9 mouse cellular contexts compared by ENCODE assay signal in genomic region chr17:45695227-45696120, GRCm38 (mm10). TPM values are rescaled to one million over a fixed set of nuclear protein-coding genes. Genes with fewer than 3 reads are reported as not detected.
DNase-seq lines count a peak whose midpoint lies in the region; ATAC-seq and TF ChIP-seq lines count a peak whose summit lies in the region.
"Had no signal": no experiment of that assay in that cellular context is flagged by ENCODE, and none has a peak within 500 bp of the region (broad histone marks: within the 10 kb centered on the region; RNA-seq: fewer than 3 reads in every experiment).

No protein-coding gene starts in this region.

- TF ChIP-seq POLR2A in embryonic fibroblast, embryonic 13.5 days (IDR thresholded peaks at IDR 0.05; ENCODE audit: low read depth, low read length), result no peak

- H3K79me2 ChIP-seq in C2C12 (ENCODE audit: control insufficient read depth, insufficient read depth), result peaks cover 61% of the 10 kb centered on the region

- H3K27ac ChIP-seq in gastrocnemius, adult 2 months, result peak overlapping the region; percentile 90
- peak overlapping the region; percentile 72 for H3K27ac ChIP-seq in embryonic fibroblast, embryonic 13.5 days (ENCODE audit: insufficient read depth, low read length)
- H3K27ac ChIP-seq in liver, embryonic 11.5 days (ENCODE audit: low read depth, low read length), result peak overlapping the region; percentile 50

- peak overlapping the region; percentile 25 for H3K9ac ChIP-seq in liver, embryonic 11.5 days (ENCODE audit: low read depth, low read length)

- peak overlapping the region; percentile 39 for H3K4me3 ChIP-seq in gastrocnemius, adult 2 months
- H3K4me3 ChIP-seq in C2C12 (ENCODE audit: insufficient read depth, poor library complexity, severe bottlenecking), result peak overlapping the region; percentile 23
- H3K4me3 ChIP-seq in embryonic fibroblast, embryonic 13.5 days (ENCODE audit: insufficient read depth, low read length), result no peak overlapping the region
- no peak overlapping the region for H3K4me3 ChIP-seq in liver, embryonic 11.5 days (ENCODE audit: low read depth, low read length)

- peaks cover 22% of the 10 kb centered on the region for H3K4me1 ChIP-seq in embryonic fibroblast, embryonic 13.5 days (ENCODE audit: control insufficient read depth, insufficient read depth, low read length)
- H3K4me1 ChIP-seq in liver, embryonic 11.5 days (replicated peaks; ENCODE audit: control insufficient read depth, insufficient read depth, low read length), result peaks cover 38% of the 10 kb centered on the region

- no peaks in the 10 kb centered on the region for H3K27me3 ChIP-seq in C2C12 (ENCODE audit: control insufficient read depth, insufficient read depth, insufficient read length)
- no peaks in the 10 kb centered on the region for H3K27me3 ChIP-seq in liver, embryonic 11.5 days (replicated peaks; ENCODE audit: control insufficient read depth, insufficient read depth, low read length)

- no peak for TF ChIP-seq CTCF in gastrocnemius, adult 2 months (IDR thresholded peaks at IDR 0.05)
- TF ChIP-seq CTCF in C2C12 (IDR thresholded peaks at IDR 0.05; ENCODE audit: control insufficient read depth, insufficient read depth, insufficient read length), result no peak
- no peak for TF ChIP-seq CTCF in embryonic fibroblast, embryonic 13.5 days (IDR thresholded peaks at IDR 0.05; ENCODE audit: borderline replicate concordance, insufficient read depth, low read length)

- peak; percentile 78 for ATAC-seq in liver, embryonic 11.5 days (replicated peaks; ENCODE audit: low FRiP score)

- 55% methylated on average over 23 of the region's 23 CpGs for WGBS in liver, embryonic 11.5 days

- H3K79me3 ChIP-seq in C2C12 (ENCODE audit: low read depth), result peaks cover 43% of the 10 kb centered on the region

- peak overlapping the region; percentile 4 for H3ac ChIP-seq in C2C12 (ENCODE audit: control insufficient read depth, insufficient read length, low read depth)

- no peaks in the 10 kb centered on the region for H3K9me3 ChIP-seq in liver, embryonic 11.5 days (ENCODE audit: control insufficient read depth, low read length)

- H3K4me2 ChIP-seq in liver, embryonic 11.5 days, result peak overlapping the region; percentile 43

- intact Hi-C loops in gastrocnemius, adult 2 months (cut with DNase I), result no loop called here
- intact Hi-C loops in gastrocnemius, postnatal 14 days (cut with DNase I; ENCODE audit: low total_unique reads), result no loop called here

- DNase-seq in gastrocnemius, adult 2 months, result no peak
- DNase-seq in gastrocnemius, postnatal 14 days, result no peak
- DNase-seq in liver, embryonic 11.5 days (ENCODE audit: low spot score), result no peak
- DNase-seq in urinary bladder, postnatal 10 days (ENCODE audit: low spot score), result no peak
- no peak for DNase-seq in cerebellum, postnatal 36 days
- no peak for DNase-seq in cerebellum, postnatal 10 days
- DNase-seq: cerebellum, postnatal 25 days had no signal

- peaks cover 31% of the 10 kb centered on the region for H3K36me3 ChIP-seq in C2C12 (ENCODE audit: control insufficient read depth, insufficient read depth)
- H3K36me3 ChIP-seq in liver, embryonic 11.5 days (ENCODE audit: control insufficient read depth, insufficient read depth, low read length), result peaks cover 10% of the 10 kb centered on the region

TF ChIP-seq in C2C12, 6 proteins besides CTCF, POLR2A, EP300 and RAD21:
- TF ChIP-seq FOSL1 (IDR thresholded peaks at IDR 0.05; ENCODE audit: insufficient read depth, low read length, poor library complexity, severe bottlenecking) (peak; percentile 41), CEBPB (IDR thresholded peaks at IDR 0.05; ENCODE audit: low read depth) (no peak), MYOG (IDR thresholded peaks at IDR 0.05; ENCODE audit: control insufficient read depth, extremely low read depth, insufficient read length) (no peak), MAX (IDR thresholded peaks at IDR 0.05) (no peak), MYOD1 (IDR thresholded peaks at IDR 0.05; ENCODE audit: control insufficient read depth, insufficient read length, low read depth) (peak; percentile 61)

RNA-seq across cellular contexts. Expression of gene Tmem63b, which starts 8.8 kb away (rescaled TPM):
- 10 to 100 TPM; 66.5 to 81.6 TPM for total RNA-seq in gastrocnemius, adult 2 months (2021)
- 10 to 100 TPM; 52.9 to 57.0 TPM for total RNA-seq in gastrocnemius, postnatal 14 days (2021)
- polyA plus RNA-seq in C2C12 (2012; fragmentation: generic; extraction: Trizol), result 54.3 TPM
- 42.8 and 54.0 TPM in 2 replicates for polyA plus RNA-seq in embryonic fibroblast, embryonic 13.5 days (2011; ENCODE audit: insufficient read length, low read depth, missing spikeins)
- 16.0 and 18.0 TPM in 2 replicates for polyA plus RNA-seq in liver, embryonic 11.5 days (2014; fragmentation: Nextera tagmentation; extraction: Ambion mirVana)

RNA-seq across cellular contexts. Expression of gene Mrpl14, which starts 9.4 kb away (rescaled TPM):
- total RNA-seq in gastrocnemius, adult 2 months (2021), result 100 to 1,000 TPM in 1 of 2 experiments, 10 to 100 TPM in 1; 99.5 to 139 TPM
- total RNA-seq in gastrocnemius, postnatal 14 days (2021), result 10 to 100 TPM; 83.3 to 86.3 TPM
- polyA plus RNA-seq in C2C12 (2012; fragmentation: generic; extraction: Trizol), result 259 TPM
- 38.9 and 39.0 TPM in 2 replicates for polyA plus RNA-seq in embryonic fibroblast, embryonic 13.5 days (2011; ENCODE audit: insufficient read length, low read depth, missing spikeins)
- 192 and 194 TPM in 2 replicates for polyA plus RNA-seq in liver, embryonic 11.5 days (2014; fragmentation: Nextera tagmentation; extraction: Ambion mirVana)

RNA-seq across cellular contexts. Expression of gene Capn11, which starts 36.3 kb away (rescaled TPM):
- total RNA-seq in gastrocnemius, adult 2 months (2021), result under 1 TPM; 0.59 to 0.98 TPM
- total RNA-seq in gastrocnemius, postnatal 14 days (2021), result under 1 TPM; 0.10 to 0.13 TPM
- 0.04 TPM for polyA plus RNA-seq in C2C12 (2012; fragmentation: generic; extraction: Trizol)
- not detected in 2 replicates for polyA plus RNA-seq in embryonic fibroblast, embryonic 13.5 days (2011; ENCODE audit: insufficient read length, low read depth, missing spikeins)
- polyA plus RNA-seq in liver, embryonic 11.5 days (2014; fragmentation: Nextera tagmentation; extraction: Ambion mirVana), result 0.22 and 0.43 TPM in 2 replicates

RNA-seq across cellular contexts. Expression of gene 1600014C23Rik, which starts 38.2 kb away (rescaled TPM):
- under 1 TPM in 1 of 2 experiments, not detected in 1; 0.50 TPM for total RNA-seq in gastrocnemius, adult 2 months (2021)
- total RNA-seq in gastrocnemius, postnatal 14 days (2021), result not detected
- not detected for polyA plus RNA-seq in C2C12 (2012; fragmentation: generic; extraction: Trizol)
- not detected in 2 replicates for polyA plus RNA-seq in embryonic fibroblast, embryonic 13.5 days (2011; ENCODE audit: insufficient read length, low read depth, missing spikeins)
- not detected in 2 replicates for polyA plus RNA-seq in liver, embryonic 11.5 days (2014; fragmentation: Nextera tagmentation; extraction: Ambion mirVana)

Comparison
In these comparisons a context has a peak if more than half of its experiments do, and no peak if none do; other contexts are left out.
1. H3K4me3 ChIP-seq: peak in gastrocnemius, adult 2 months (single experiment) and C2C12 (single experiment); none in embryonic fibroblast, embryonic 13.5 days (single experiment) and liver, embryonic 11.5 days (single experiment).
2. Peak in every context shown above with its lines, with median percentiles within 50 percentile points of each other: H3K27ac ChIP-seq.